Mouse (Mus musculus) liver, embryonic 13.5 days (tissue): ENCODE measurements around the gene Gsto2. TPM values are rescaled to one million over a fixed set of nuclear protein-coding genes. Genes with fewer than 3 reads are reported as not detected.

ENCODE experiments used
- ATAC-seq: fragments of 200-750 bp; cut with Nextera tagmentation; 2 replicates; pipeline ENCODE4 v1.8.0; 2017; ENCODE audit warnings: low read depth, mild to moderate bottlenecking, moderate number of reproducible peaks, moderate library complexity
- DNase-seq: peaks from one replicate; pipeline ENCODE4 v3.0.0; 2022
- H3K27ac ChIP-seq: fragments of 300-500 bp; sonication (generic); 2 replicates; pipeline ENCODE4 v1.5.1; 2015; ENCODE audit warnings: moderate library complexity, mild to moderate bottlenecking, inconsistent platforms
- H3K27me3 ChIP-seq: fragments of 300-500 bp; sonication (generic); 2 replicates; pipeline ENCODE4 v1.6.1; 2015; ENCODE audit warnings: mild to moderate bottlenecking, inconsistent platforms
- H3K36me3 ChIP-seq: fragments of 300-500 bp; sonication (generic); 2 replicates; pipeline ENCODE4 v1.6.1; 2015; ENCODE audit warnings: mild to moderate bottlenecking, inconsistent platforms
- H3K4me1 ChIP-seq: fragments of 300-500 bp; sonication (generic); replicated peaks from 2 replicates; pipeline ENCODE4 v1.6.1; 2015; ENCODE audit warnings: inconsistent platforms
- H3K4me2 ChIP-seq: fragments of 300-500 bp; sonication (generic); 2 replicates; pipeline ENCODE4 v1.6.1; 2015; ENCODE audit warnings: inconsistent platforms, mild to moderate bottlenecking, moderate library complexity
- H3K4me3 ChIP-seq: fragments of 300-500 bp; sonication (generic); replicated peaks from 2 replicates; pipeline ENCODE4 v1.5.1; 2015; ENCODE audit warnings: mild to moderate bottlenecking, inconsistent platforms
- H3K9ac ChIP-seq: fragments of 300-500 bp; sonication (generic); 2 replicates; pipeline ENCODE4 v1.6.1; 2015; ENCODE audit warnings: mild to moderate bottlenecking, inconsistent platforms
- H3K9me3 ChIP-seq: fragments of 300-500 bp; sonication (generic); replicated peaks from 2 replicates; pipeline ENCODE4 v1.6.1; 2016; ENCODE audit warnings: inconsistent platforms
- WGBS: fragments of 180-500 bp; shearing (Covaris S2); methylation state at CpG from one replicate; pipeline ENCODE4 v1.1.7; 2015; ENCODE audit not compliant: insufficient replicate concordance; 5-methylcytosine and 5-hydroxymethylcytosine counted together
- polyA plus RNA-seq: library from polyadenylated mRNA; unstranded; fragments of >200 nt; fragmentation: Nextera tagmentation; extraction: Ambion mirVana; gene quantifications from 2 replicates; pipeline ENCODE4 v1.2.1, GENCODE M21; 2015

Gsto2 gene
- polyA plus RNA-seq, 1 experiment from 2014 or later: 0.16 TPM

GRCm38 (mm10) chr19:47898472-47899079 is 33.2 kb downstream of the Gsto2 start:
- ATAC-seq (peak; percentile 92), DNase-seq (peak; percentile 50)
- H3K9ac ChIP-seq: no peak overlapping the region
- H3K4me2 ChIP-seq: peak overlapping the region; percentile 43
- H3K36me3 ChIP-seq: peaks cover 37% of the 10 kb centered on the region
- no peak overlapping the region for H3K4me3 ChIP-seq
- peak overlapping the region; percentile 77 for H3K27ac ChIP-seq
- H3K27me3 ChIP-seq: no peaks in the 10 kb centered on the region
- 33% methylated on average over 8 of the region's 8 CpGs for WGBS
- H3K9me3 ChIP-seq: no peaks in the 10 kb centered on the region
- peaks cover 65% of the 10 kb centered on the region for H3K4me1 ChIP-seq

GRCm38 (mm10) chr19:47900012-47900411 is 34.7 kb downstream of the Gsto2 start:
- no peak overlapping the region for H3K4me2 ChIP-seq
- DNase-seq: peak; percentile 35
- WGBS: 45% methylated on average over 6 of the region's 6 CpGs
- no peaks in the 10 kb centered on the region for H3K27me3 ChIP-seq
- H3K4me3 ChIP-seq: no peak overlapping the region
- no peak overlapping the region for H3K9ac ChIP-seq
- ATAC-seq: no peak
- H3K4me1 ChIP-seq: peaks cover 65% of the 10 kb centered on the region
- H3K9me3 ChIP-seq: no peaks in the 10 kb centered on the region
- H3K27ac ChIP-seq: no peak overlapping the region
- H3K36me3 ChIP-seq: peaks cover 31% of the 10 kb centered on the region

GRCm38 (mm10) chr19:47900558-47900957 is 35.2 kb downstream of the Gsto2 start:
- 77% methylated on average over 10 of the region's 10 CpGs for WGBS
- Histone ChIP-seq H3K9ac (no peak overlapping the region), H3K4me1 (peaks cover 71% of the 10 kb centered on the region), H3K36me3 (peaks cover 25% of the 10 kb centered on the region), H3K9me3 (no peaks in the 10 kb centered on the region), H3K27me3 (no peaks in the 10 kb centered on the region), H3K27ac (no peak overlapping the region), H3K4me2 (no peak overlapping the region), H3K4me3 (no peak overlapping the region)
- DNase-seq: no peak
- no peak for ATAC-seq

- WGBS: 67% methylated on average over 13 of the region's 13 CpGs
- no peaks in the 10 kb centered on the region for H3K27me3 ChIP-seq
- ATAC-seq (no peak), DNase-seq (no peak)
- no peak overlapping the region for H3K4me2 ChIP-seq
- no peak overlapping the region for H3K9ac ChIP-seq
- no peak overlapping the region for H3K4me3 ChIP-seq
- no peak overlapping the region for H3K27ac ChIP-seq
- peaks cover 5% of the 10 kb centered on the region for H3K36me3 ChIP-seq
- no peaks in the 10 kb centered on the region for H3K9me3 ChIP-seq
- peaks cover 80% of the 10 kb centered on the region for H3K4me1 ChIP-seq
Measured at GRCm38 (mm10) chr19:47902316-47903201, 37.2 kb downstream of the Gsto2 start.

- H3K27ac ChIP-seq: no peak overlapping the region
- no peak overlapping the region for H3K9ac ChIP-seq
- no peaks in the 10 kb centered on the region for H3K36me3 ChIP-seq
- H3K27me3 ChIP-seq: no peaks in the 10 kb centered on the region
- H3K4me3 ChIP-seq: no peak overlapping the region
- no peaks in the 10 kb centered on the region for H3K9me3 ChIP-seq
- peaks cover 75% of the 10 kb centered on the region for H3K4me1 ChIP-seq
- no peak for ATAC-seq
- no peak for DNase-seq
- WGBS: 67% methylated on average over 4 of the region's 4 CpGs
- no peak overlapping the region for H3K4me2 ChIP-seq
Measured at GRCm38 (mm10) chr19:47903679-47904078, 38.3 kb downstream of the Gsto2 start.

- no peak overlapping the region for H3K4me2 ChIP-seq
- no peaks in the 10 kb centered on the region for H3K36me3 ChIP-seq
- H3K27me3 ChIP-seq: no peaks in the 10 kb centered on the region
- no peak for DNase-seq
- WGBS: 55% methylated on average over 4 of the region's 4 CpGs
- H3K4me1 ChIP-seq: peaks cover 75% of the 10 kb centered on the region
- H3K9ac ChIP-seq: no peak overlapping the region
- H3K27ac ChIP-seq: no peak overlapping the region
- H3K4me3 ChIP-seq: no peak overlapping the region
- ATAC-seq: no peak
- no peaks in the 10 kb centered on the region for H3K9me3 ChIP-seq
Measured at GRCm38 (mm10) chr19:47905081-47905480, 39.7 kb downstream of the Gsto2 start.

GRCm38 (mm10) chr19:47905603-47906002 is 40.3 kb downstream of the Gsto2 start:
- H3K4me2 ChIP-seq: no peak overlapping the region
- 50% methylated on average over 5 of the region's 5 CpGs for WGBS
- H3K27ac ChIP-seq: no peak overlapping the region
- no peaks in the 10 kb centered on the region for H3K9me3 ChIP-seq
- H3K4me3 ChIP-seq: no peak overlapping the region
- peaks cover 75% of the 10 kb centered on the region for H3K4me1 ChIP-seq
- ATAC-seq (no peak), DNase-seq (no peak)
- no peak overlapping the region for H3K9ac ChIP-seq
- no peaks in the 10 kb centered on the region for H3K27me3 ChIP-seq
- H3K36me3 ChIP-seq: no peaks in the 10 kb centered on the region

- peaks cover 67% of the 10 kb centered on the region for H3K4me1 ChIP-seq
- H3K27ac ChIP-seq: no peak overlapping the region
- H3K36me3 ChIP-seq: 0 out of 2 replicates have a peak, but pooled peaks cover 5% of the 10 kb centered on the region
- no peak for ATAC-seq
- H3K4me2 ChIP-seq: no peak overlapping the region
- no peak for DNase-seq
- H3K27me3 ChIP-seq: no peaks in the 10 kb centered on the region
- H3K4me3 ChIP-seq: no peak overlapping the region
- H3K9me3 ChIP-seq: no peaks in the 10 kb centered on the region
- 79% methylated on average over 9 of the region's 9 CpGs for WGBS
- no peak overlapping the region for H3K9ac ChIP-seq
Measured at GRCm38 (mm10) chr19:47907596-47907995, 42.3 kb downstream of the Gsto2 start.

GRCm38 (mm10) chr19:47908961-47909371 is 43.6 kb downstream of the Gsto2 start:
- DNase-seq: no peak
- Histone ChIP-seq H3K4me2 (peak overlapping the region; percentile 50), H3K27me3 (no peaks in the 10 kb centered on the region), H3K9me3 (no peaks in the 10 kb centered on the region), H3K27ac (no peak overlapping the region), H3K4me1 (peaks cover 58% of the 10 kb centered on the region), H3K9ac (no peak overlapping the region), H3K36me3 (0 out of 2 replicates have a peak, but pooled peaks cover 5% of the 10 kb centered on the region), H3K4me3 (no peak overlapping the region)
- WGBS: 36% methylated on average over 6 of the region's 6 CpGs
- ATAC-seq: no peak

GRCm38 (mm10) chr19:47909387-47910116 is 44.2 kb downstream of the Gsto2 start:
- H3K4me1 ChIP-seq: peaks cover 58% of the 10 kb centered on the region
- peak overlapping the region; percentile 41; the same call in 1 of the 2 replicates for H3K9ac ChIP-seq
- no peak for ATAC-seq
- 0 out of 2 replicates have a peak, but pooled peaks cover 5% of the 10 kb centered on the region for H3K36me3 ChIP-seq
- H3K4me3 ChIP-seq: 0 out of 2 replicates have a peak overlapping the region, but pooled peaks have one; percentile 18
- DNase-seq: no peak
- H3K4me2 ChIP-seq: peak overlapping the region; percentile 50
- H3K27ac ChIP-seq: peak overlapping the region; percentile 47; the same call in 1 of the 2 replicates
- no peaks in the 10 kb centered on the region for H3K27me3 ChIP-seq
- no peaks in the 10 kb centered on the region for H3K9me3 ChIP-seq
- WGBS: 18% methylated on average over 10 of the region's 10 CpGs

- peak; percentile 47 for ATAC-seq
- Histone ChIP-seq H3K4me3 (no peak overlapping the region), H3K27me3 (no peaks in the 10 kb centered on the region), H3K9me3 (no peaks in the 10 kb centered on the region), H3K4me1 (peaks cover 56% of the 10 kb centered on the region), H3K9ac (0 out of 2 replicates have a peak overlapping the region, but pooled peaks have one; percentile 31), H3K4me2 (peak overlapping the region; percentile 50), H3K27ac (peak overlapping the region; percentile 47; the same call in 1 of the 2 replicates), H3K36me3 (0 out of 2 replicates have a peak, but pooled peaks cover 5% of the 10 kb centered on the region)
- WGBS: 14% methylated on average over 4 of the region's 4 CpGs
- no peak for DNase-seq
Measured at GRCm38 (mm10) chr19:47910117-47910618, 44.8 kb downstream of the Gsto2 start.
